Mouse (Mus musculus) megakaryocyte, embryonic 14.5 days (primary cell): ENCODE data around the gene Nme2. TPM values are rescaled to one million over a fixed set of nuclear protein-coding genes. Genes with fewer than 3 reads are reported as not detected.

Experiments
- H3K27me3 ChIP-seq: replicated peaks from 2 replicates; pipeline ENCODE3; 2012; ENCODE audit warnings: inconsistent platforms
- H3K36me3 ChIP-seq: replicated peaks from 2 replicates; pipeline ENCODE3; 2012; ENCODE audit warnings: low read length, inconsistent platforms, mixed read lengths
- H3K4me1 ChIP-seq: 2 replicates; pipeline ENCODE4 v1.6.1; 2012; ENCODE audit warnings: inconsistent platforms
- H3K4me3 ChIP-seq: replicated peaks from 2 replicates; pipeline ENCODE3; 2012; ENCODE audit warnings: moderate library complexity, mild to moderate bottlenecking, inconsistent platforms
- H3K9me3 ChIP-seq: 2 replicates; pipeline ENCODE4 v1.6.1; 2012; ENCODE audit warnings: inconsistent platforms
- FLI1 ChIP-seq: IDR thresholded peaks from 2 replicates; pipeline ENCODE4 v1.6.1; 2012; ENCODE audit warnings: low read length, inconsistent platforms, mixed read lengths
- GATA1 ChIP-seq: IDR thresholded peaks from 3 replicates; pipeline ENCODE4 v1.6.1; 2012; ENCODE audit warnings: mixed read lengths, low read length, inconsistent platforms, borderline replicate concordance
- polyA plus RNA-seq: library from polyadenylated mRNA; stranded (reverse); fragments of >175 nt; gene quantifications from 2 replicates; pipeline ENCODE4 v1.2.3, GENCODE M21; 2012; ENCODE audit warnings: low replicate concordance; ENCODE audit not compliant: insufficient read depth

Gene Nme2
- polyA plus RNA-seq, 1 experiment = 115 TPM

DNA sequence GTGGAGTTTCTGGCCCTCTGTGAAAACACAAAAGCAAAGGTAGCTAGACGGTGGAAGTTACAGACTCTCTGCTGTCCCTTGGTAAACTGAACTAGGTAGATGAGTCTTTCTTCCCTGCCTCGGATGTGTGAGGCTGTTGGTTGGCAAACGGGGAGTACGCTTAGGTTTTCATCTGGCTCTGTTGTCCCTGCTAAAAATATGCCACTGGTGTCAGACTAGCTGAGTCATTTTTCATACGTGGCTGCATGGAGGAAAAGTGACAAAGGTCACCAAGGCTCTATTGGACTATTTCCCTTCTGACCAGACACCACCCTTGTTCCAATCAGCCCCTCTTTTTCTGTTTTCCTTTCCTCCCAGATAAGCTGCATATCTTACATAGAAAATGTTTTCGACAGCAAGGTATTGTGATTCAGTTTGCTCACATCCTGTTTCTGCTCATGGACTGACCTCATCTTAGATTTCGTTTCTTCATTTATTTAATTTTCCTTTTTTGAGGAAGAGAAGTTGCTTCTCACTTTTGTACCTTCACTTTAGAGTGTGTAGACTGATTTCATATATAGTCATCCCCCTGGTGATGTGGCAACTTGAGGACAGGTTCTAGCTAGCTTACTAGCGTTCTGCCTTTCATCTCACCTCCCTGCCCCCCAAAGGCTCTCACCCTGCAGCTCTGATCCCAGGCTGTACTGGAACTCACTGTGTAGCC lies 31.7 kb upstream of the Nme2 start:
- Histone ChIP-seq H3K4me3 (peak overlapping the region; percentile 77), H3K4me1 (peaks cover 35% of the 10 kb centered on the region), H3K27me3 (peaks cover 2% of the 10 kb centered on the region), H3K36me3 (no peaks in the 10 kb centered on the region), H3K9me3 (no peaks in the 10 kb centered on the region)
- TF ChIP-seq GATA1 (no peak), FLI1 (no peak)

DNA sequence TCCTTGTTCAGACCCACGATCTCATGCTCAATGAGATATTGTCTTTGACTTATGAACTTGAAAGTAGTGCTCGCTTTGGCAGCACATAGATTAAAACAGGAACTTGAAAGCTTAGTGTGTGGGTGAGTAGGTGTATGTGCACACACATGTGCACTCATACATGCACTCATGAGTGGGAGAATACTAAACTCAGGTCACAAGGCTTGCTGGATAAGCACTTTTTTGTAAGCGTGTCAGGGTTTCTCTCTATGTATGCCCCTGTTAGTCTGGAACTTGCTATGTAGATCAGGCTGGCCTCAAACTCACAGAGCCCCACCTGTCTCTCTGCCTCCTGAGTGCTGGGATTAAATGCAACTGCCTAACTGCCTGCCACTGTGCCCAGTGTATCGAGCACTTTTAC lies 31.0 kb upstream of the Nme2 start:
- no peaks in the 10 kb centered on the region for H3K36me3 ChIP-seq
- H3K4me3 ChIP-seq = peak overlapping the region; percentile 76
- H3K9me3 ChIP-seq = no peaks in the 10 kb centered on the region
- H3K4me1 ChIP-seq = peaks cover 34% of the 10 kb centered on the region
- TF ChIP-seq FLI1 (no peak), GATA1 (no peak)
- peaks cover 3% of the 10 kb centered on the region for H3K27me3 ChIP-seq

GRCm38 (mm10) chr11:93986298-93986697 lies 30.2 kb upstream of the Nme2 start:
- Histone ChIP-seq H3K4me1 (peaks cover 34% of the 10 kb centered on the region), H3K9me3 (no peaks in the 10 kb centered on the region), H3K27me3 (peaks cover 3% of the 10 kb centered on the region), H3K4me3 (no peak overlapping the region), H3K36me3 (no peaks in the 10 kb centered on the region)
- no peak for TF ChIP-seq GATA1
- TF ChIP-seq FLI1 = no peak

DNA sequence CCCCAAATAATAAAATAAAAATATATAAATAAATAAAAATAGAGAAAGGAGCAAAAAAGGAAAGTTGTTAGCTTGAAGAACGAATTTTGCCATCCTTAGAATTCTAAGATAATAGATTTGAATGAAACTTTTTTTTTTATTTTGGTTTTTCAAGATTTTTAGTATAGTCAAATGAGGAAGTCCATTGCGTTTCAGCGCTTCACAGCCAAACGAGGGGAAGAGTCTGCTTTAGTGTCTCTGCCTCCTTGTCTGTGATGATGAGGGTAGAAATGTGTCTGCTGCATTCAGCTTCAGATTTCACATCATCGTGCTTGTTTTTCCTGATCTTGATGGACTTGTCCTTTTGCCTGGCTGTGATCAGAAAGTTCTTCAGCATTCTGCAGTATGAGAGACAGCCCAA lies 29.2 kb upstream of the Nme2 start:
- Histone ChIP-seq H3K4me3 (no peak overlapping the region), H3K36me3 (no peaks in the 10 kb centered on the region), H3K9me3 (no peaks in the 10 kb centered on the region), H3K27me3 (peaks cover 3% of the 10 kb centered on the region), H3K4me1 (peaks cover 34% of the 10 kb centered on the region)
- TF ChIP-seq GATA1 = no peak
- no peak for TF ChIP-seq FLI1

DNA sequence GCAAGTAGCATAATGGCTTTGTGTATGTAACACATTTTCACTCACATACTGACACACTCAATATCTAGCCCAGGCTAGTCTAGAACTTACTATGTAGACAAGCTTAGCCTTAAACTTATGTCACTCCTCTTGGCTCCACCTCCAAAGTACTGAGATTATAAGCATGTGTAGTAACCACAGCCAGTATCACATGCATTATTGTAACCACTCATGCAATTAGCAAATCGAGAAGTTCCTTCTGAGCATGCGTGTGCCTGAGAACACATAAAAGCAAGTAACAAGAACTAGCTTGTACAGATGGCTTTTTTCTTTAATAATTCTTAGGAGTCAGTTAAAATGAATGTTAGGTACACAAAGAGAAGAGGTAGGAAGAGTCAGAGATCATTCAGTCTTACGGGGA lies 28.6 kb upstream of the Nme2 start:
- H3K9me3 ChIP-seq = no peaks in the 10 kb centered on the region
- no peak for TF ChIP-seq GATA1
- TF ChIP-seq FLI1 = no peak
- peaks cover 3% of the 10 kb centered on the region for H3K27me3 ChIP-seq
- H3K36me3 ChIP-seq = no peaks in the 10 kb centered on the region
- H3K4me3 ChIP-seq = no peak overlapping the region
- H3K4me1 ChIP-seq = peaks cover 34% of the 10 kb centered on the region

DNA sequence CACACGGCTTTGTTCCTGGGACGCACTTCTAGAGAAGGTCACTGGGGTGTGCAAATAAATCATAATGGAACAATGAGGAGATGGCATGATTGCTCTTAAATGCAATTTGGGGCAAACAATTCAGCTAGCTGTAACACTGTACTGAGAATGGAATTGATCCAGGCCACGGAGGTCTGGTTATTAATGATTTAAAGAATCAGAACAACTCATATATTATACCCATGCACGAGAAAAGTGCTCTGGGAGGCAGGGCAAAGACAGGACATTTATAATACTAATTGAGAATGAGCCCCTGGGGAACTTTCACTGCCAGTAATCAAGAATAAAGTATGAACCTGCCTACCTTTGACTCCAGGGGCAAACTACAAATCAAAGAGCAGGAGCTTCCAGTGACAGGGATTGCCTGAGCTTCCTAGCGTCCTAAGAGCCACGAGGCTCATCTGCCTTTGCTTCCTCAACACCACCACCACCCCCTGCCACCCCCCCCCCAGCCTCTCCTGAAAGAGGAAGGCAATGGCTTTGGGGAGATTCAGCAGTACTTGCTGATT lies 23.5 kb upstream of the Nme2 start:
- peaks cover 4% of the 10 kb centered on the region; the same call in 1 of the 2 replicates for H3K4me1 ChIP-seq
- no peaks in the 10 kb centered on the region for H3K36me3 ChIP-seq
- H3K9me3 ChIP-seq = no peaks in the 10 kb centered on the region
- H3K27me3 ChIP-seq = peaks cover 3% of the 10 kb centered on the region
- no peak for TF ChIP-seq FLI1
- TF ChIP-seq GATA1 = no peak
- H3K4me3 ChIP-seq = no peak overlapping the region

DNA sequence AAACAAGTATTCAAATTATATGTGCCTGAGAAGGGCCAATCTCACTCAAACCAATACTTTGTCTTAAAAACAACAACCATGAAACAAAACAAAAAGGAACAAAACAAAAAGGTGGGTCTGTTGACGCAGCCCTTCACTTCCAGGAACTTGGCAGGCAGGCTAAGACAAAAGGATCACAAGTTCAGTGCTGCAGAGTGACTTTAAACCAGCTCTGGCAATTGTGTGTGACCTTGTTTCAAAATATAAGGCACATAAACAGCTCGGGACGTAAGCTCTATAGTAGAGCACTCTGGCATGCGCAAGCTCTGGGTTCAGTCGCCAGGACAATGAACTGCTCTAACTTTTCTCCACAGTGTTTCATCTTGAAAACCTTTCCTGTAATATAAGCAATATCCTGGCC lies 16.9 kb upstream of the Nme2 start:
- no peak for TF ChIP-seq FLI1
- no peak for TF ChIP-seq GATA1
- Histone ChIP-seq H3K4me3 (no peak overlapping the region), H3K4me1 (peaks cover 12% of the 10 kb centered on the region), H3K36me3 (no peaks in the 10 kb centered on the region), H3K9me3 (no peaks in the 10 kb centered on the region), H3K27me3 (no peaks in the 10 kb centered on the region)

- peaks cover 13% of the 10 kb centered on the region for H3K36me3 ChIP-seq
These were observed 13.7 kb upstream of the Nme2 start for GRCm38 (mm10) chr11:93969799-93970198.

GRCm38 (mm10) chr11:93969171-93969570 lies 13.1 kb upstream of the Nme2 start:
- no peak overlapping the region for H3K4me3 ChIP-seq

More at GRCm38 (mm10) chr11:93969799-93970198, 13.7 kb upstream of the Nme2 start:
- H3K4me3 ChIP-seq = no peak overlapping the region
- H3K27me3 ChIP-seq = no peaks in the 10 kb centered on the region
- no peaks in the 10 kb centered on the region for H3K9me3 ChIP-seq
- TF ChIP-seq GATA1 (no peak), FLI1 (no peak)
- H3K4me1 ChIP-seq = peaks cover 39% of the 10 kb centered on the region

GRCm38 (mm10) chr11:93968848-93969128 lies 12.7 kb upstream of the Nme2 start:
- Histone ChIP-seq H3K36me3 (peaks cover 23% of the 10 kb centered on the region), H3K9me3 (no peaks in the 10 kb centered on the region), H3K4me3 (peak overlapping the region; percentile 100), H3K4me1 (peaks cover 50% of the 10 kb centered on the region), H3K27me3 (no peaks in the 10 kb centered on the region)
- no peak for TF ChIP-seq FLI1
- TF ChIP-seq GATA1 = no peak

More at GRCm38 (mm10) chr11:93969171-93969570, 13.1 kb upstream of the Nme2 start:
- Histone ChIP-seq H3K36me3 (peaks cover 20% of the 10 kb centered on the region), H3K4me1 (peaks cover 46% of the 10 kb centered on the region), H3K27me3 (no peaks in the 10 kb centered on the region), H3K9me3 (no peaks in the 10 kb centered on the region)
- TF ChIP-seq GATA1 = no peak
- TF ChIP-seq FLI1 = no peak
